Mouse (Mus musculus): ENCODE results near the gene Smurf2.

The Smurf2 gene

GRCm38 (mm10) chr11:106907253-106907652 is 13.3 kb downstream of the Smurf2 start:
- DNase-seq (ENCODE audit: low spot score in 2 of 2): no peak

GRCm38 (mm10) chr11:106905707-106906106 is 14.8 kb downstream of the Smurf2 start:
- DNase-seq (ENCODE audit: low spot score in 2 of 2): no peak

- DNase-seq (ENCODE audit: low spot score in 2 of 2): no peak
Measured at GRCm38 (mm10) chr11:106899804-106900203, 20.7 kb downstream of the Smurf2 start.

GRCm38 (mm10) chr11:106896561-106897168 is 23.9 kb downstream of the Smurf2 start:
- peak; percentile 46 to 61 for DNase-seq (ENCODE audit: low spot score in 2 of 2)

DNA sequence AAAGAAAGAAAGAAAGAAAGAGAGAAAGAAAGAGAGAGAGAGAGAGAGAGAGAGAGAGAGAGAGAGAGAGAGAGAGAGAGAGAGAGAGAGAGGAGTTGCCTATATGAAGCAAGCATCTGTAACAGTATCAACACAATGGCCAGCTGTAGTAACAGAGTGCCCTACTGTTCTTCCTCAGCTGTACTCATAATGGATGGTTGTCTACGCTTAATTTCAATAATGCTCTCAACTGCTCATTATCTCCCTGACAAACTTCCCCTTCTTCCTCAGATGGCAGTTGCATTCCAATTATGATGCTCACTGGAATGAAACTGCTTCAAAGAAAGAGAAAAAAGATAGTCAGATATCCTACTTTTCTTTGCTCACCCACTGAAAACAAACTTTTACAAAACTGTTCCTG is 36.9 kb downstream of the Smurf2 start:
- no peak for DNase-seq (ENCODE audit: low spot score in 2 of 2)

GRCm38 (mm10) chr11:106872650-106873049 is 47.9 kb downstream of the Smurf2 start:
- DNase-seq (ENCODE audit: low spot score in 2 of 2): no peak

GRCm38 (mm10) chr11:106851438-106851837 is 69.1 kb downstream of the Smurf2 start:
- DNase-seq (ENCODE audit: low spot score in 2 of 2): no peak

- no peak for DNase-seq (ENCODE audit: low spot score in 2 of 2)
Measured at GRCm38 (mm10) chr11:106842002-106842401, 78.5 kb downstream of the Smurf2 start.

GRCm38 (mm10) chr11:106828079-106828478 is 92.4 kb downstream of the Smurf2 start:
- DNase-seq (ENCODE audit: low spot score in 2 of 2): no peak

GRCm38 (mm10) chr11:106824403-106824802 is 96.1 kb downstream of the Smurf2 start:
- no peak for DNase-seq (ENCODE audit: low spot score in 2 of 2)

- no peak for DNase-seq (ENCODE audit: low spot score in 2 of 2)
Measured at GRCm38 (mm10) chr11:106823741-106824140, 96.8 kb downstream of the Smurf2 start.

GRCm38 (mm10) chr11:106822911-106823310 is 97.6 kb downstream of the Smurf2 start:
- no peak for DNase-seq (ENCODE audit: low spot score in 2 of 2)

DNA sequence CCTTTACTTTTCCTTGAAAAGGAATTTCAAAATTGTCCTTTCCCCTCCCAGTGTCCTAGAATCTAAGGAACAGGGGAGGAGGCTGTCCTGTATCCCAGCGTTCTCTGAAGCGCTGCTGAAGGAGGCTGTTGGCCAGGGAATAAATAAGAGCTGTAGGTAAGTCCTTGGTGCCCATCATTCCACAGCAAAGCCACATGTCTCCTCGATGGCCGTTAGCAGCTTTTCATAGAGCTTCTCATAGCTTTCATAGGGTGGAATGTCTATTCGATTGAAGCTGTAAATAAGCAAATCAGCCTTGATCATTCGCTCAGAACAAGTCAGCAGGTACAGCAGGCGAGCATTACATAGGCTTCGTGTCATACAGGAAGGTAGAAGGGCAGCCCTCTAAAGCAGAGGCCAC is 98.0 kb downstream of the Smurf2 start:
- DNase-seq (ENCODE audit: low spot score in 2 of 2): no peak

DNA sequence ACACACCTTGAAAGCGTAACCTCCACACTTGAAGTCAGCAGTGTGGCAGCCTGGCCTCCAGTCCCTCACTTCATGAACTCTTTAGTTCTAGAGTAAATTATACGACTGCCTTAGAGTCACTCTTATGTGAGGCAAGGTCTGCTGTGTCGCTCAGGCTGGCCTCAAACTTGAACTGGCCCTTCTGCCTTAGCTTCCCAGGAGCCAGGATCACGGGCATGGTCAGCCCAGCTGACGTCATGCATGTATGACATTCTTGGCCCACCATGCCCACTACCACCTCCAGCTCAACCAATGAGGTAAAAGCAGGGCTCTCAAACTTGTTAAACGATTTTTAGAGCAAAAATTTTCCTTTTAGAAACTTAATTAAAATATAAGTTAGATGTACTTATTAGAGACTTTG is 99.1 kb downstream of the Smurf2 start:
- no peak for DNase-seq (ENCODE audit: low spot score in 2 of 2)

DNA sequence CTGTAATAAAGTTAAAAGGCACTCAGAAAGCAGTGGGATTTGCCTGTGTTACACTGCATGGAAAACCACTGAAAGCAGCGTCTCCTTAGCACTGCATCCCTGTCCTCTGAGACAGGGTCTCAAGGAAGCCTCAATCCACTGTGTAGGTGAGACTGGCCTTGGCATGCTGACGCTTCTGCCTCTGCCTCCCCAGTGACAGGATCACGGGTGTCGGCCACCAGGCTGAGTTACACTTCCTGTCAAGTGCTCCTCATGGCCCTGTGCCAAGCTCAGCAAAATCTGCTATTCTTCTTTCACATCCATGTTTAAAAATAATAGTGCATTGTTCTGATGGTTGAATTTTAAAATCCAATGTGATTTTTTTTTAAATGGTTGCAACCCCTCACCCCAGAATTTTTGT is 99.5 kb downstream of the Smurf2 start:
- DNase-seq (ENCODE audit: low spot score in 2 of 2): peak in 1 of 2 experiments; percentile 23

DNA sequence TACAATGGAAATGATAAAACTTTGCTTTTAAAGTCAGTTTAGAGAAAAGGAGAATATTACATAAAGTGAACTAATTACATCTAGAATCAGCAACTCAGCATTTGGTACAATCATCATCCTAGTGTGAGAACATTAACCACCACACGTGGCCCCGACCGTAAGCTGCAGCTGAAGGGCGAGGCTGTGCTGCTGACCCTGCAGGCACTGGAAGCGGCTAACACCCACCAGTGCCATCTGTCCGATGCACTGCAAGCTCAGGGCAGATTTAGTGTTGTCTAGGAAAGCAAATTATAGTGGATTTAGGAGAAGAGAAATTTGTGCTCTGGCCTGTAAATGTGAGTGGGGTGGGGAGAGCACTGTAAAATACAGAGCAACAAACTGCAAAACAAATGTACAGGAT is 100.3 kb downstream of the Smurf2 start:
- no peak for DNase-seq (ENCODE audit: low spot score in 2 of 2)

DNA sequence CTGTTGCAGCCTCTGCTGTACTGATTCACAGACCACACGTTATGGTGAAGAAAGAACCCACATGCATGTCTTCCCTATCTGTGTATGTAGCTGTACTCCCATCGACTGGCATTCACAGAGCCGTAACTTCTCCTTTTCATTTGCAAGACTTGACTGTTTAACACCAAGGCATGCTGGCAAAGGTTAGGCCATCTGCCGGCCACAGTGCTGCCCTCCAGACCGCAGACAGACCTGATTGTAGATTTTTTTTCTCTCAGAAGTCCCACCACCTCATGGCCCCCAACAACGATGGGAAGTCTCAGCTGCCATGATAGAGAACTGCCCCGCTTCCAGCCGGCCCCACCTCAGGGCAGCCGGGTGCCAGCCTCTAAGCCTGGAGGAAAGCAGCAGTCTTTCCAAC is 100.9 kb downstream of the Smurf2 start:
- DNase-seq (ENCODE audit: low spot score in 2 of 2): no peak

DNA sequence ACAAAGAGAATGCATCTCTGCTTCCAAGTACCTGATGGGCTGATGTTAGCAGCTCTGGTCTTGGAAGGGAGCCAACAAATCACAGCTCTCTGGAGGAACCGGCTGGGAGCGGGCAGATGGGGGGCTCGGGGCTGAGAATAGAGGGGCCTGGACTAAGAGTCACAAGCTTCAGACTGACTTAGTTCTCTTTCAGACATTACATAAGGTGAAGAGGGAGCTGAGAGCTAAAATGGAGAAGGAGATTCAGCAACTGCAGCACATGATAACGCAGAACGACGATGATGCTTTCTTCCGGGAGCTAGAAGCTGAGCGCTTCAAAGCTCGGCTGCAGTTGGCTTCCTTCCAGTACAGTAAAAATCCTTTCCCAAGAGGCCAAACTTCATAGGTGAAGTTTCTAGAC is 102.2 kb downstream of the Smurf2 start:
- no peak for DNase-seq (ENCODE audit: low spot score in 2 of 2)

DNA sequence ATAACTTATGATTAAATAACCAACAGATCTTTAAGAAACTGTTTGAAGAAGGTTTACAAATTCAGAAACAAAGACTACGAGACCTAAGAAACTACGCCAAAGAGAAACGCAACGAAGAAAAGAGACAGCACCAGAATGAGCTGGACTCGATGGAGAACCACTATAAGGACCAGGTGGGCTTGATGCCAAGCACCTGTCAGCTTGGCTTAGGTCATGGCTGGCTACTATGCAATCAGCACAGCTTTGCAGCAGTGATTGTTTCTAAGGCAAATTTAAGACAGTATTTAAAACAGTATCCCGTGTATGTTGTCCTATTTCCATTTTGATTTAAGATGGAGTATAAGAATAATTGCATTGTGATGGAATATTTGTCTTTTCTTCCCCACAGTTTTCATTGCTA is 102.7 kb downstream of the Smurf2 start:
- DNase-seq (ENCODE audit: low spot score in 2 of 2): no peak

- no peak for DNase-seq (ENCODE audit: low spot score in 2 of 2)
Measured at GRCm38 (mm10) chr11:106817156-106817555, 103.4 kb downstream of the Smurf2 start.

- no peak for DNase-seq (ENCODE audit: low spot score in 2 of 2)
Measured at GRCm38 (mm10) chr11:106816316-106816715, 104.2 kb downstream of the Smurf2 start.

- DNase-seq (ENCODE audit: low spot score in 2 of 2): no peak
Measured at GRCm38 (mm10) chr11:106815761-106816160, 104.8 kb downstream of the Smurf2 start.

- no peak for DNase-seq (ENCODE audit: low spot score in 2 of 2)
Measured at GRCm38 (mm10) chr11:106815331-106815730, 105.2 kb downstream of the Smurf2 start.

- DNase-seq (ENCODE audit: low spot score in 2 of 2): no peak
Measured at GRCm38 (mm10) chr11:106814601-106815320, 105.8 kb downstream of the Smurf2 start.
